Mouse (Mus musculus) embryonic facial prominence, embryonic 15.5 days (tissue): ENCODE results near the gene Sntn. TPM values are rescaled to one million over a fixed set of nuclear protein-coding genes. Genes with fewer than 3 reads are reported as not detected.

ENCODE experiments used
- ATAC-seq: fragments of 200-750 bp; cut with Nextera tagmentation; 2 replicates; pipeline ENCODE4 v1.8.0; 2017; ENCODE audit warnings: low read depth, moderate TSS enrichment; ENCODE audit not compliant: insufficient number of reproducible peaks, low FRiP score, low TSS enrichment
- H3K27ac ChIP-seq: fragments of 300-500 bp; sonication (generic); replicated peaks from 2 replicates; pipeline ENCODE4 v1.5.1; 2015; ENCODE audit warnings: mild to moderate bottlenecking, inconsistent platforms
- H3K27me3 ChIP-seq: fragments of 300-500 bp; sonication (generic); 2 replicates; pipeline ENCODE4 v1.6.1; 2015; ENCODE audit warnings: inconsistent platforms
- H3K36me3 ChIP-seq: fragments of 300-500 bp; sonication (generic); 2 replicates; pipeline ENCODE4 v1.6.1; 2015; ENCODE audit warnings: mild to moderate bottlenecking, inconsistent platforms
- H3K4me1 ChIP-seq: fragments of 300-500 bp; sonication (generic); 2 replicates; pipeline ENCODE4 v1.6.1; 2015; ENCODE audit warnings: inconsistent platforms
- H3K4me2 ChIP-seq: fragments of 300-500 bp; sonication (generic); replicated peaks from 2 replicates; pipeline ENCODE4 v1.6.1; 2015; ENCODE audit warnings: mild to moderate bottlenecking, inconsistent platforms
- H3K4me3 ChIP-seq: fragments of 300-500 bp; sonication (generic); replicated peaks from 2 replicates; pipeline ENCODE4 v1.5.1; 2015; ENCODE audit warnings: mild to moderate bottlenecking, inconsistent platforms
- H3K9ac ChIP-seq: fragments of 300-500 bp; sonication (generic); 2 replicates; pipeline ENCODE4 v1.6.1; 2015; ENCODE audit warnings: inconsistent platforms
- H3K9me3 ChIP-seq: fragments of 300-500 bp; sonication (generic); replicated peaks from 2 replicates; pipeline ENCODE4 v1.6.1; 2016; ENCODE audit warnings: inconsistent platforms
- WGBS: fragments of 180-500 bp; shearing (Covaris S2); methylation state at CpG from one replicate; pipeline ENCODE4 v1.1.7; 2015; 5-methylcytosine and 5-hydroxymethylcytosine counted together
- polyA plus RNA-seq: library from polyadenylated mRNA; unstranded; fragments of >200 nt; fragmentation: Nextera tagmentation; extraction: Ambion mirVana; gene quantifications from 2 replicates; pipeline ENCODE4 v1.2.1, GENCODE M21; 2015

The Sntn gene
- 3.2 and 4.9 TPM in 2 replicates for polyA plus RNA-seq

GRCm38 (mm10) chr14:13670576-13670975 lies at the start of gene Sntn:
Gene Sntn (plus strand): TSS chr14:13670876.
- no peaks in the 10 kb centered on the region for H3K9me3 ChIP-seq
- no peak within 1 kb of the TSS for H3K9ac ChIP-seq
- H3K27ac ChIP-seq, result no peak within 1 kb of the TSS
- WGBS, result 95% methylated on average over 2 of the region's 2 CpGs
- no peaks in the 10 kb centered on the region for H3K4me1 ChIP-seq
- ATAC-seq, result no peak
- H3K36me3 ChIP-seq, result no peaks in the 10 kb centered on the region
- H3K4me3 ChIP-seq, result no peak within 1 kb of the TSS
- H3K4me2 ChIP-seq, result no peak within 1 kb of the TSS
- H3K27me3 ChIP-seq, result no peaks in the 10 kb centered on the region

DNA sequence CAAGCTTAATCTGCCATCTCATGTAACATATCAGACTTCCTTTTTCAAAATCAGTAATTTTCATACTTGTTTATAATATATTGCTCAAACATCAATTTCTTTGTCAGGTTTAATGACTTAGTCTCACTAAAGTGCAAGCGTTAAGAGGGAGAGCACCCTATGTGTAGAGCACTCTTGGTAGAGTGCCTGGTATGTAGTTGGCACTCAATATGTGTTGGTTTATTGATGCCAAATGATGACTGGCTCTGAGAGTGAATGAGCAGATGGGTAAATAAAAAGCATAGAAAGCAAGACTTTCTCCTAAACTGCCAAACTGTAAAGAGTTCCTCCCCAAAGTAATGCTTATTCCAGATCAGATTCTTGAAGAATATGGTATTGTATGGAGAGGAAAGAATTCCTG lies 20.8 kb upstream of the Sntn start:
- ATAC-seq, result no peak
- Histone ChIP-seq H3K4me1 (peaks cover 7% of the 10 kb centered on the region; the same call in 1 of the 2 replicates), H3K9me3 (no peaks in the 10 kb centered on the region), H3K27me3 (no peaks in the 10 kb centered on the region), H3K4me3 (no peak overlapping the region), H3K4me2 (no peak overlapping the region), H3K9ac (no peak overlapping the region), H3K36me3 (no peaks in the 10 kb centered on the region), H3K27ac (no peak overlapping the region)
- 86% methylated on average over 1 of the region's 1 CpGs for WGBS

DNA sequence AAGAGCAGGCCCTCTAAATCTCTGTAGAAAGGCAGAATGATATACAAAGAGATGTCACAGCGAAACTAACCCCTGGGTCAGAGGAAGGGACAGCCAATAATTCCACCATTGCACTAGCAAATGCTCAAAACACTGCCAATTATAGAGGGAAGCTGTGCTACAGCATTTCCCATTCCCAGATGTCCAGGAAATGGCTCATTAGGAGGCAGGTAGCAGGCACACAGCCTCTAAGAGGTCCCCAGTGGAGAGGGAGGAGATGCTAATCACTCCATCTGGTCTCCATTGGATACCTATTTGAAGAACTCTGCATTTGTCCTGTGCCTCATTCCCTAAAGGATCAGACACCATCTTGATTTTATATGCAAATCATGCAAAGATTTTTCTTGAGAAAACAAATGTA lies 19.6 kb upstream of the Sntn start:
- H3K4me1 ChIP-seq, result peaks cover 7% of the 10 kb centered on the region; the same call in 1 of the 2 replicates
- H3K4me2 ChIP-seq, result no peak overlapping the region
- no peaks in the 10 kb centered on the region for H3K27me3 ChIP-seq
- no peak overlapping the region for H3K9ac ChIP-seq
- no peak overlapping the region for H3K4me3 ChIP-seq
- ATAC-seq, result no peak
- WGBS, result 37% methylated on average over 1 of the region's 1 CpGs
- H3K9me3 ChIP-seq, result no peaks in the 10 kb centered on the region
- no peak overlapping the region for H3K27ac ChIP-seq
- H3K36me3 ChIP-seq, result no peaks in the 10 kb centered on the region

DNA sequence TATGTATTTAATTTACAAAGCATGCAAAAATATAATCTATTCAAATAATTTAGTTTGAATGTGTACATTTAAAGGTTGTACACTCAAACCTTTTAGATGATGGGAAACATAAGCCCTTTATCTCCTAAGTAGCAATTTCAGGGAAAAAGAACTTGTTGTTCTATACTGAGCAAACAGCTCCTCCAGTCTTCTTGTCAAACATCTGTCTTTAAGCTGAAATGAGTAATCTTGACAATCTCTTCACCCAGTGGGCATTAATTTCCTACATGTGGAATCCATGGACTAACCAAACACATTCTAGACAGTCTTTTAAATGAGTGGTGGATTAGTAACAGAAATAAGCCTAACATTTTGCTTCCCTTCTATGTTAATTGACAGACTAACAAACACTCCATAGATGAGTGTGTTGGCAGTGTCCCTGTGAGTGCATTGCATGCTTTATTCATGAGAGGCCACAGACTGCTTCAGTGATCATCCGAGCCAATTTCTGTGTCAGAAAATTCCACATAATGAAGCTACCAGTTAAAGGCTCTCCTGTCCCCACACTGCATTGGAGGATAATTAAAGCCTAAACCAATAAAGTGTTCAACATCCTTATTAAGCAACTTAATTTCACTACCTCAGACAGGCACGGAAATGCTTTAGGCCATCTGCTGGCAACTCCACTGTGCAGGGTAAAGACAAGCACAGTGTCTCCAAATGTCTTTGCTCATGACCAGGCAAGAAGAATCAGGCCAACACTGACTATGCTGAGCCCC lies 19.0 kb upstream of the Sntn start:
- no peak overlapping the region for H3K9ac ChIP-seq
- ATAC-seq, result no peak
- 27% methylated on average over 2 of the region's 2 CpGs for WGBS
- H3K4me1 ChIP-seq, result peaks cover 7% of the 10 kb centered on the region; the same call in 1 of the 2 replicates
- H3K27me3 ChIP-seq, result no peaks in the 10 kb centered on the region
- H3K36me3 ChIP-seq, result no peaks in the 10 kb centered on the region
- H3K9me3 ChIP-seq, result no peaks in the 10 kb centered on the region
- H3K4me3 ChIP-seq, result no peak overlapping the region
- no peak overlapping the region for H3K4me2 ChIP-seq
- no peak overlapping the region for H3K27ac ChIP-seq

DNA sequence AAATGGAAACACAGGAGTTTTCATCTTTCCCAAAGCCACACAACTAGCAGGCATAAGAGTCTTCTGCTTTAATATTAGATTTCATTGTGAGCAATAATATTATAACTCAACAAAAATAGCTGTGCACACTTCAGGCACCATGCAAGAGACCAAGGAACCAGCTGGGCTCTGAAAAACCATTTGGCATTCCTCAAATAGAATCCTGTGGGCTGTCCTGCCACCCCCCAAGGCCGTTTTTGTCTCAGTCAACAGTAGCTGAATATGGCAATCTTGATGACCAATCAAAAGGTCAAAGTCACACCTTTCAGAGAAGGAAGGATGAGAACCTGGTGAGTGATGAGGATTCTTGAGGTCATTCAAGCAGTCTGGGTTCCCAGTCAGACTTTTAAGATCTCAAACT lies 16.0 kb downstream of the Sntn start:
- no peak overlapping the region for H3K4me2 ChIP-seq
- 63% methylated on average over 1 of the region's 1 CpGs for WGBS
- H3K27ac ChIP-seq, result no peak overlapping the region
- ATAC-seq, result no peak
- no peaks in the 10 kb centered on the region for H3K36me3 ChIP-seq
- no peaks in the 10 kb centered on the region for H3K9me3 ChIP-seq
- no peaks in the 10 kb centered on the region for H3K4me1 ChIP-seq
- H3K9ac ChIP-seq, result no peak overlapping the region
- H3K27me3 ChIP-seq, result no peaks in the 10 kb centered on the region
- H3K4me3 ChIP-seq, result no peak overlapping the region

DNA sequence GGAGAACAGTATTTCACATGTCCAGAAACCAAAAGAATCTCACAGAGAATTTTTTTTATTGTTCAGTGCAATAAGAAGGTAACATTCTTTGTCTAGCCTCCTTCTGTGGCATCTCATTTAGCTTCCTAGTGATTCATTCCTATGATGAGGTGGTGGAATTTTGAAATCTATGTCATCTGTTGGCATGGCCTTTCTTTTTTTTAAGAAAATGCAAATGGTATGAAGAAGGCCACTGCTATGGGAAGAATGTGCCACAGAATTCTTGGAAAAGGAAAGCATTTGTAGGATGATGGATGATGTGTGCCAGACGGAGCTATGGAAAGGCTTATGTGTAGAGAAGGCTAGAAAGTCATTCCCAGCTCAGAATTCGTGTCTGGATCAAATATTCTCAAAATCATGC lies 19.8 kb downstream of the Sntn start:
- no peak for ATAC-seq
- H3K27ac ChIP-seq, result no peak overlapping the region
- no peak overlapping the region for H3K4me2 ChIP-seq
- no peak overlapping the region for H3K9ac ChIP-seq
- no peaks in the 10 kb centered on the region for H3K4me1 ChIP-seq
- H3K36me3 ChIP-seq, result no peaks in the 10 kb centered on the region
- H3K9me3 ChIP-seq, result no peaks in the 10 kb centered on the region
- no peak overlapping the region for H3K4me3 ChIP-seq
- WGBS, result 51% methylated on average over 2 of the region's 2 CpGs
- no peaks in the 10 kb centered on the region for H3K27me3 ChIP-seq

DNA sequence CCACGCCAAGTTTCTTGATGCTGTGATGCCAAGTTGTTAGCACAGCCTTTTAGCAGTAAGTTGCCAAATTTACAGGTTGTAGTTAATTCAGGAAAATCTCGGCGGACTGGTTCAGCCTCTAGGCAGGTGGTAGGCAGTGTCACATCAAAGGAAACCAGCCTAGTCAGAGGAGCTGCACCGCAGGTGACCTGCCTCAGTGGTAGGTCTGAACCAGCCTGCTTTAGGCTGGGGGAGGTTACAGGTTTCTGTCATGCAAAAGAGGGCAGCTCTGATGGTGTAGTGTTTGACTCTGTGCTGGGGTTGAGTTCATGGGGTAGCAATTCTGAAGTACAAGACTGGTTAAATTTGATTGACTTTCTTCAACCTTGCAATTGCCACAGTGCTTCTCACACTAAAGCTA lies 61.6 kb downstream of the Sntn start:
- no peak for ATAC-seq
- no peaks in the 10 kb centered on the region for H3K4me1 ChIP-seq
- H3K27me3 ChIP-seq, result no peaks in the 10 kb centered on the region
- no peaks in the 10 kb centered on the region for H3K36me3 ChIP-seq
- H3K4me3 ChIP-seq, result no peak overlapping the region
- 22% methylated on average over 4 of the region's 4 CpGs for WGBS
- no peak overlapping the region for H3K27ac ChIP-seq
- no peak overlapping the region for H3K9ac ChIP-seq
- no peaks in the 10 kb centered on the region for H3K9me3 ChIP-seq
- H3K4me2 ChIP-seq, result no peak overlapping the region

Other genes starting within 250 kb of the Sntn start
- 0.72 and 1.5 TPM in 2 replicates for gene Gm281, start 243.6 kb downstream of the Sntn start, polyA plus RNA-seq